Mouse (Mus musculus) B cell, adult 2 months (primary cell): ENCODE measurements at regions not wholly inside any gene's neighbourhood (a gene's known extent, or its start where the extent isn't known, plus 50 kb on each side); places are given as distances from the start of the nearest gene placed in this dataset.

Experiments used
- DNase-seq, 2 experiments: peaks; one replicate each; pipeline ENCODE4 v3.0.0; 2022

- no peak for DNase-seq
Observed at GRCm38 (mm10) chr9:102449366-102449765, 56.2 kb upstream of the Ky start.

DNA sequence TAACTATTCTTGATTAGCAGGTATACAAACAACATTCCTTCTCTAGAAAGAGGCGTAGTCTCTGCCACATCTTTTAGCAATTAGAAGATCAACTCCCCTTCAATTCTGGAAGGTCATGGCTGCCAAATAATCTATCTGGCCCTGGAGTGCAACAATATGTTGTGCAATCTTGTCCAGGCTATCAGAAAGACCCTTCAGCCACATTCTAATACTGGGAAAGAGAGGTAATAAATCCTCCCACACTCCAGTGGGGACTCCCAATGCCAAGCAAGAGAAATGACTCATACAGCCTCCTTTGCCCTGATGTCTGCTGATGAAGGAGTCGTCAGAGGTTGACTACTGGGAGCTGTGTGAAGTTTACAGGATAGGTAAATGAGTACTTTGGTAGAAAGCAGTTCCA, 59.5 kb upstream of the Ky start:
- DNase-seq, result no peak

- DNase-seq, result no peak
Observed at GRCm38 (mm10) chr9:102442198-102442842, 63.2 kb upstream of the Ky start.

- DNase-seq, result no peak
Observed at GRCm38 (mm10) chr9:102437641-102438040, 67.9 kb upstream of the Ky start.

- DNase-seq, result peak; percentile 23 to 32
Observed at GRCm38 (mm10) chr9:102436378-102436777, 69.2 kb upstream of the Ky start.

DNA sequence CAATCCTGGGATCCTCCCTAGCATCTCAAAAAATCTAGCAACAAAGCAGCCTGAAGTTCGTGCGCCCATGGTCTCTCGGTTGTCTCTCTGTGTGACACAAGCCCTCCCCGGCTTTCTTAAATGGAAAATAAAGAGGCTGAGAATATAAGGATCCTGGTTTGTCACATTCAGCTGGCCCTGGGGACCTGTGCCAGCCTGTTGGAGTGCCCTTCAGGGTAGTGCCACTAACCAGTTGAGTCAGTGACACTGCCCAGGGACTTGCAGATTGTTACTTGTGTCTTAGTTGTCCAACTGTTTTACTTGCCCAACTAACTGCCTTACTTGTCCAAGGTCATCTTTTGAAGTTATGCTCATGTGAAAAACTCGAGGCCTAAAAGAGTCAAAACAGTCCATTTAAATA, 73.5 kb upstream of the Ephb1 start:
- DNase-seq, result no peak

DNA sequence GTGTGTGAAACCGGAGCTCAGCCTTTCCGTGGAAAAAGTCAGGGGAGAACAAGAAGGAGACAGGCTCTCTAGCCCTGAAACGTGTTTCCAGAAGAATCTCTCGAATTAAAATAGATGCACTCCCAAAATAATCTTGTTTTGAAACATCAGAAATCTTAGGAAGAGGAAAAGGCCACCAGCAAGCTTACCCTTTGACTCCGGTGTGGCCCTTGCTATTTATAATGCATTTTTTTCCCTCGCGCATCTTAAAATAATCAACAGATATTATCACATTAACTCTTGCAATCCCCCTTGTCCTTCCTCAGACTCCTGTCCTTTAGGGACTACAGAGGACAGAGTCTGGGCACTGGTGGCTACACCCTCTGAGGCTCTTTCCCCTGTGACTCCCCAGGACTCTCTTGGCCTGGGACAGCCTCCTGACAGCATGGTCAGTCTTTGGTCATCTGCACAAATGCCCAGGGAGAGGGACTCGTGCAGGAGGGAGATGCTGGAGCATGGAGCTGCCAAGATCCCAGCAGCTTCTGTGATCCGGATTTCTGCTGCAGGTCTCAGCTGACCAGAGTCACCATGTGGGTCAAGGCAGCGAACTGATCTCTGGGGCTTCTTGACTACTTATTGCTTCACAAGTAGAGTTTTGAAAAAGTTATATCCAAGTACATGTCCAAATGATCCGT, 70.3 kb upstream of the Ephb1 start:
- DNase-seq, result no peak

- no peak for DNase-seq
Observed at GRCm38 (mm10) chr9:102423919-102424671, 69.6 kb upstream of the Ephb1 start.

GRCm38 (mm10) chr9:102423465-102423918, 69.0 kb upstream of the Ephb1 start:
- no peak for DNase-seq

DNA sequence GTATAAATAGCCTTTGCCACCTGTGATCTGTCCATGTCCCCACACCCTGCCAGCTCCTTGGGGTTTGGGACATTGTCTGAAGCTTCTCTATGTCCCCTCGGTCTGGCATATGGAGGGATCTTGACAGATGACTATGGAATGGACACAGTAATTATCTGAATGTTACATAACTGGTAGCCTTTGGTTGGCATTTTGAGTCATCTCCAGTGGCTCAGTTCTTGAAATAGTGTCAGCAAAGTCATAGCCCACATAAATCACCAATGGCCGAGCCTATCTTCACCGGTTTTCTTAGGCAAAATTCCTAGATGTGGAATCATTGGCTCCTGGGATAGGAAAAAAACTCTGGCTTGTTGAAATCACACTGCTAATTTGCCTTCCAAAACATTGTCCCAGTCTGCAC, 67.3 kb upstream of the Ephb1 start:
- no peak for DNase-seq

GRCm38 (mm10) chr9:102420196-102420595, 65.7 kb upstream of the Ephb1 start:
- no peak for DNase-seq

DNA sequence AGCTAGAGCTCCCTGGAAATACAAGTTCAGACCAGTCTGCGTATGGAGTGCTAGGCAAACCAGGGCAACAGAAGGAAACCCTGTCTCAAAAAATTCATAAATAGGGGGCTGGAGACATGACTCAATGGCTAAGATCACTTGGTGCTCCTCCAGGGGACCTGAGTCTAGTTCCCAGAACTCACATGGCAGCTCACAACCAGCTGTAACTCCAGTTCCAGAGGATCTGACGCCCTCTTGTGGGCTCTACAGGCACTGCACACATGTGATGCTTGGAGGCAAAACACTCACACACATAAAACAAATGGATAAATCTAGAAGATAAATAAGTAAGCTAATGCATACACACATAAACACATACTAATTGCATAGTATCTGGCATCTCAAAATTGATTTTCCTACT, 59.1 kb upstream of the Ephb1 start:
- DNase-seq, result no peak

DNA sequence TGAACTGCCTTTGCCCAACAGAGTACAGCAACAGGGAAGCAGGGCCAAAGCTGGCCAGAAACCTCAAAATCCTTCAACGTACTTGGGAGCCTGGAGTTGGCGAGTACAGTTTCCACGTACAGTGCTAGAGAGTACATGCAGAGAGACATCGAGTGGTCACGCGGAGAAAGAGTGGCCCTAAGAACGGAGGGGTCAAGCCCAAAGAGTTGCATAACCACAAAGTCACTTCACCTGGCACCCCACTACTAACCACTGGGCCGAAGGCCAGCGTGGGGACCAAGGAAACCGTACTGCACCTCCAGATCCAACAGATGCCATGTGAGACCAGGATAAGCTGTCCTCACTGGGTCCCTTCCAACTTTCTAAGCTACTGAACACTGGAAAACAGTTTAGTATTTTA, 56.2 kb upstream of the Ephb1 start:
- DNase-seq, result no peak

- no peak for DNase-seq
Observed at GRCm38 (mm10) chr9:102406017-102406416, 51.5 kb upstream of the Ephb1 start.
